Mouse (Mus musculus) CD4-positive naive resting alpha-beta T cell, adult 76 days (primary cell): ENCODE results near the gene Hck. TPM values are rescaled to one million over a fixed set of nuclear protein-coding genes. Genes with fewer than 3 reads are reported as not detected.

Experiments
- total RNA-seq: library from RNA; stranded (reverse); gene quantifications from one replicate; pipeline ENCODE4 v1.2.4, GENCODE M21; 2023

The Hck gene
- 12.1 TPM for total RNA-seq

DNA sequence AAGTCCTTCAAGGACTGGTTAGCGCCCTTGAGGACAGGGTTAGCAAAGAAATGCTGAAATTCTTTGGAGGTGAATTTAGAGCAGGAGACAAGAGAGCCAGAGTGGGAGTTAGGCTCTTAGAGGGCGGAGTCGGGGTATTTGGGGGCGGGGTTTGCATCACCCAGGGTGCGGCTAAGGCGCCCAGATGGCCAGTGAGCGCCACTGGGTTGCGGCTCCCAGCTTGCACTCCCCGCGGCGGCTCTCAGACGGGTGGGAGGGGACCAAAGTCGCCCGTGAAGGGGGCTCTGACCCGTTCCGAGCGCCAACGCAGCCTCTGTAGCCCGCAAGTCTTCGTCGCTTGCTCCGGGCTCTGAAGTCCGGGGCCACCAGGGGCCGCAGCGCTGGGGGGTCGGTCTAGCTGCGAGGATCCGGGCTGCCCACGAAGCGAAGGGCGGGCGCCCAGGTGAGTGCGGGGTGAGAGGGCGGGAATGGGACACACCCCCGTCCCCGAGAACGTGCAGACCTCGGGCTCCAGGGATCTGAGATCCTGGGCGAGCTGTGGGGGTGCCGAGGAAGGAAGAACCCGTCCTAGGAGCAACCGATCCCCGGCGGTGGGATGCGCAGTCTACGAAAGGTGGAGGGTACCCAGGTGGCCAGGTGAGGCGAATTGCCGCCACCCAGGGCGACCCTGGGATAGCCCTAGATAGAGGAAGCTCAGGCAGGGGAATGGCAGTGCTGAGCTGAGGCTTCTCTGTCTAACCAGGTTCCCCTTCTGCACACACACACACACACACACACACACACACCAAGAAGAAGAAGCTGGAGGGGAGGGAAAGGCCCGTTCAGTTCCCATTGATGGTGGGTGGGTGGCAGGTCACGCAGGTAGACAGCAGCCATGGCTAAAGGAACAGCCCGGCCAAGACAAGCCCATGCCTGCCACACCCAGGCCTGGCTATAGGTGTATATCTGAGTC is at the start of gene Hck:
TSS of gene Hck (plus strand) at position 156 of the 952 bp plus-strand sequence.

DNA sequence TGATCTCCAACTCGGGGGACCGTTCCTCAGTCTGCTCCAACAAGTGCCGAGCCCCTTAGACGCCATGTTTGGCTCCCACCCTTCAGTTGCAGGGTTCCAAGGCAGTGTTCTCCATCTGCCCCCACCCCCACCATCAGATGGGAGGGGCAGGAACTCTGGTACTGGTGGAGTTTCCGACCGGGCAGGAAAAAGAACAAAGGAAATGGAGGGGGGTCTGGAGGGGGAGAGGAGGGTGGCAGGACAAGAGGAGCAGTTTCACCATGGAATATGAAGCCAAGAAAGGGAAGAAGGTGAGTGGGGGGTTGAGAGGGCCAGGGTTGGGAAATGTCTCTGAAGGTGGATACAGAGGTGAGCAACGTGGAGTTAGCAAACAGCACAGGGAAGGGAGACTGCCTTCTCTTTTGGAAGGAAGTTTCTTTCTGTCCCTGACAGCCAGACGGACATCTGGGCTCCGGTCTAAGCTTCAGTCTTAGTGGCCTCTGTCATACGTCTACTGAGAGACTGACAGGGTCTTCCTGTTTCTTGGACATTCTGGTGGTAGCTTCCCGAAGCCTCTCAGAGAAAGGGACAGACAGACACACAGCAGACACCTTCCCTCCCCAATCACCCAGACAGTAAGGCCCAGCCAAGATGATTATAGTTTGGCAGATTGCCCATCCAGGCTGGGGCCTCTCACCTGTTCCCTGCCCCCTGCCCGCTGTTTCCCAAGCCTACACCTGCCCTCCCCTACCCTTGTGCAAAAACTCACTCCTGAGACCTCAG is 42.3 kb upstream of the Hck start, which contains the start of gene Ccm2l:
TSS of gene Ccm2l (plus strand) at position 209 of the 762 bp plus-strand sequence.

DNA sequence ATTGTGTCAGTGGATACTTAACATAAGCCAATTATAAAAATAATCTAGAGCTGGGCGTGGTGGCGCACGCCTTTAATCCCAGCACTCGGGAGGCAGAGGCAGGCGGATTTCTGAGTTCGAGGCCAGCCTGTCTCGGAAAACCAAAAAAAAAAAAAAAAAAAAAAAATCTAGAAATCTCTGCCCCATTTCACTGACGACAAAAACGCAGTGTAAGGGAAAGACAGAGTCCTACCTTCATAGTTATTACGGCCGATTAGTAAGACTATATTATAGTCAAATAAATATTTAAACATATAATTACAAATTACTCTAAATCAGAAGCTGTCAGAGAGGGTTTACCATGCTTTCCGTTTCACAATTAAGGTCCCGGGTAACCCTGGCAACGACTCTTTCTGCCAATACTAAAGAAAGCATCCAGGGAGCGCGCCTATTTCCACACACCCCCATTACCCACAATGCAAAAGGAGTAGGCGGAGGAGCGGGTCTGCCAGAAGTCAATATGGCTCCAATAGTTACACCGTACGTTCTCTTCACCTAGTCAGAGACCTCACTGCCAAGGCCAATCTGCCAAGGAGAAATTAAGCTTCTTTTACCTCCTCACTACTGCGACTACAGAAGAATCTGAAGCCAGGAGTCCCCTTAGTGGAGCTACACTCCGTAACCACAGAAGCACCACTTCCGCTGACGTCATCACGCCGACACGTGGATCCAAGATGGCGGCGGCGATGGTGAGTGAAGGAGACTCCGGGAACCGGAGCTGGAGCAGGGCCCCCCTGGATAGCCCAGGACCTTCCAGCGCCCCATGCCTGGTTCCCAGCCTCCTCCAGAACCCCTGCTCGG is 52.8 kb downstream of the Hck start, which contains the start of gene Tm9sf4:
TSS of gene Tm9sf4 (plus strand) at position 460 of the 840 bp plus-strand sequence.

Other genes starting within 250 kb of the Hck start
- not detected for gene Mylk2, start 197.1 kb upstream of the Hck start, total RNA-seq
- gene Foxs1, start 175.3 kb upstream of the Hck start, total RNA-seq = not detected
- gene Dusp15, start 156.8 kb upstream of the Hck start, total RNA-seq = not detected
- gene Ttll9, start 146.0 kb upstream of the Hck start, total RNA-seq = not detected
- gene Pdrg1, start 93.0 kb upstream of the Hck start, total RNA-seq = 69.3 TPM
- not detected for gene Xkr7, start 76.6 kb upstream of the Hck start, total RNA-seq
- not detected for gene Ccm2l, start 42.5 kb upstream of the Hck start, total RNA-seq
- gene Tm9sf4, start 52.8 kb downstream of the Hck start, total RNA-seq = 91.4 TPM
- gene Tspyl3, start 117.0 kb downstream of the Hck start, total RNA-seq = 13.8 TPM
- 26.8 TPM for gene Plagl2, start 133.0 kb downstream of the Hck start, total RNA-seq
- 29.8 TPM for gene Pofut1, start 133.1 kb downstream of the Hck start, total RNA-seq
- 20.0 TPM for gene Kif3b, start 182.9 kb downstream of the Hck start, total RNA-seq
- 74.3 TPM for gene Asxl1, start 237.4 kb downstream of the Hck start, total RNA-seq